Mouse (Mus musculus) forebrain, embryonic 16.5 days (tissue): ENCODE results near the gene Spef1. TPM values are rescaled to one million over a fixed set of nuclear protein-coding genes. Genes with fewer than 3 reads are reported as not detected.
A peak's percentile ranks its signal among the peaks of the same experiment; 100 is the strongest.

Experiments
- ATAC-seq: fragments of 200-750 bp; cut with Nextera tagmentation; 2 replicates; pipeline ENCODE4 v1.8.0; 2017; ENCODE audit warnings: mild to moderate bottlenecking, moderate library complexity
- H3K27ac ChIP-seq: fragments of 300-500 bp; sonication (generic); 2 replicates; pipeline ENCODE4 v1.5.1; 2014; ENCODE audit warnings: low read length, control low read depth
- H3K27me3 ChIP-seq: fragments of 300-500 bp; sonication (generic); replicated peaks from 2 replicates; pipeline ENCODE4 v1.6.1; 2014; ENCODE audit warnings: low read length; ENCODE audit not compliant: control insufficient read depth, insufficient read depth
- H3K36me3 ChIP-seq: fragments of 300-500 bp; sonication (generic); 2 replicates; pipeline ENCODE4 v1.6.1; 2014; ENCODE audit not compliant: control insufficient read depth, insufficient read depth
- H3K4me1 ChIP-seq: fragments of 300-500 bp; sonication (generic); replicated peaks from 2 replicates; pipeline ENCODE4 v1.6.1; 2014; ENCODE audit warnings: low read length; ENCODE audit not compliant: control insufficient read depth, insufficient read depth
- H3K4me2 ChIP-seq: fragments of 300-500 bp; sonication (generic); 2 replicates; pipeline ENCODE4 v1.6.1; 2014; ENCODE audit warnings: mild to moderate bottlenecking, low read length, control low read depth
- H3K4me3 ChIP-seq: fragments of 300-500 bp; sonication (generic); replicated peaks from 2 replicates; pipeline ENCODE4 v1.5.1; 2014; ENCODE audit warnings: mild to moderate bottlenecking, low read length, control low read depth
- H3K9ac ChIP-seq: fragments of 300-500 bp; sonication (generic); replicated peaks from 2 replicates; pipeline ENCODE4 v1.6.1; 2014; ENCODE audit warnings: low read depth, low read length, control low read depth
- H3K9me3 ChIP-seq: fragments of 300-500 bp; sonication (generic); 2 replicates; pipeline ENCODE4 v1.6.1; 2016; ENCODE audit warnings: low read length; ENCODE audit not compliant: control insufficient read depth
- WGBS: fragments of 180-500 bp; shearing (Covaris S2); extraction: QIAGEN DNeasy Blood & Tissue Kit; methylation state at CpG from one replicate; pipeline ENCODE4 v1.1.7; 2014; 5-methylcytosine and 5-hydroxymethylcytosine counted together
- polyA plus RNA-seq: library from polyadenylated mRNA; unstranded; fragments of >200 nt; fragmentation: Nextera tagmentation; extraction: Ambion mirVana; gene quantifications from 2 replicates; pipeline ENCODE4 v1.2.1, GENCODE M21; 2015

Gene Spef1
- polyA plus RNA-seq, 1 experiment from 2014 or later, result 12.6 TPM

- WGBS, result 88% methylated on average over 1 of the region's 1 CpGs
- H3K9ac ChIP-seq, result no peak overlapping the region
- no peak overlapping the region for H3K4me2 ChIP-seq
- no peak for ATAC-seq
- no peak overlapping the region for H3K27ac ChIP-seq
- H3K4me3 ChIP-seq, result no peak overlapping the region
- H3K36me3 ChIP-seq, result no peaks in the 10 kb centered on the region
- no peaks in the 10 kb centered on the region for H3K27me3 ChIP-seq
- no peaks in the 10 kb centered on the region for H3K9me3 ChIP-seq
- no peaks in the 10 kb centered on the region for H3K4me1 ChIP-seq
Observed at GRCm38 (mm10) chr2:131223569-131223968, 36.5 kb upstream of the Spef1 start.

- no peak overlapping the region for H3K27ac ChIP-seq
- 63% methylated on average over 5 of the region's 5 CpGs for WGBS
- H3K4me2 ChIP-seq, result no peak overlapping the region
- H3K36me3 ChIP-seq, result no peaks in the 10 kb centered on the region
- H3K27me3 ChIP-seq, result no peaks in the 10 kb centered on the region
- H3K9ac ChIP-seq, result no peak overlapping the region
- no peaks in the 10 kb centered on the region for H3K4me1 ChIP-seq
- ATAC-seq, result no peak
- H3K4me3 ChIP-seq, result no peak overlapping the region
- no peaks in the 10 kb centered on the region for H3K9me3 ChIP-seq
Observed at GRCm38 (mm10) chr2:131222562-131222961, 35.5 kb upstream of the Spef1 start.

GRCm38 (mm10) chr2:131221853-131222515 is 34.9 kb upstream of the Spef1 start:
- Histone ChIP-seq H3K4me2 (no peak overlapping the region), H3K4me3 (no peak overlapping the region), H3K4me1 (no peaks in the 10 kb centered on the region), H3K9ac (no peak overlapping the region), H3K27me3 (no peaks in the 10 kb centered on the region), H3K36me3 (no peaks in the 10 kb centered on the region), H3K27ac (no peak overlapping the region), H3K9me3 (no peaks in the 10 kb centered on the region)
- ATAC-seq, result no peak
- WGBS, result 87% methylated on average over 3 of the region's 3 CpGs

GRCm38 (mm10) chr2:131220030-131220429 is 32.9 kb upstream of the Spef1 start:
- H3K4me3 ChIP-seq, result no peak overlapping the region
- no peaks in the 10 kb centered on the region for H3K27me3 ChIP-seq
- no peak overlapping the region for H3K9ac ChIP-seq
- ATAC-seq, result no peak
- H3K4me1 ChIP-seq, result no peaks in the 10 kb centered on the region
- no peaks in the 10 kb centered on the region for H3K9me3 ChIP-seq
- 78% methylated on average over 4 of the region's 4 CpGs for WGBS
- H3K4me2 ChIP-seq, result no peak overlapping the region
- H3K36me3 ChIP-seq, result no peaks in the 10 kb centered on the region
- no peak overlapping the region for H3K27ac ChIP-seq

- Histone ChIP-seq H3K9me3 (no peaks in the 10 kb centered on the region), H3K4me2 (no peak overlapping the region), H3K36me3 (0 out of 2 replicates have a peak, but pooled peaks cover 2% of the 10 kb centered on the region), H3K27ac (no peak overlapping the region), H3K9ac (no peak overlapping the region), H3K4me1 (peaks cover 2% of the 10 kb centered on the region), H3K27me3 (no peaks in the 10 kb centered on the region), H3K4me3 (no peak overlapping the region)
- WGBS, result 89% methylated on average over 7 of the region's 7 CpGs
- ATAC-seq, result no peak
Observed at GRCm38 (mm10) chr2:131215941-131216858, 29.1 kb upstream of the Spef1 start.

- Histone ChIP-seq H3K27ac (no peak overlapping the region), H3K9ac (no peak overlapping the region), H3K4me3 (no peak overlapping the region), H3K9me3 (no peaks in the 10 kb centered on the region), H3K27me3 (no peaks in the 10 kb centered on the region), H3K36me3 (0 out of 2 replicates have a peak, but pooled peaks cover 2% of the 10 kb centered on the region), H3K4me2 (no peak overlapping the region), H3K4me1 (peaks cover 13% of the 10 kb centered on the region)
- ATAC-seq, result no peak
- 81% methylated on average over 7 of the region's 7 CpGs for WGBS
Observed at GRCm38 (mm10) chr2:131213773-131214172, 26.7 kb upstream of the Spef1 start.

GRCm38 (mm10) chr2:131211026-131211615 is 24.0 kb upstream of the Spef1 start:
- WGBS, result 64% methylated on average over 9 of the region's 9 CpGs
- ATAC-seq, result no peak
- H3K27ac ChIP-seq, result no peak overlapping the region

GRCm38 (mm10) chr2:131209969-131210792 is 23.1 kb upstream of the Spef1 start:
- Histone ChIP-seq H3K27me3 (no peaks in the 10 kb centered on the region), H3K4me2 (peak overlapping the region; percentile 79), H3K9ac (peak overlapping the region; percentile 91), H3K4me1 (peaks cover 13% of the 10 kb centered on the region), H3K9me3 (no peaks in the 10 kb centered on the region), H3K4me3 (peak overlapping the region; percentile 78), H3K27ac (peak overlapping the region; percentile 95), H3K36me3 (0 out of 2 replicates have a peak, but pooled peaks cover 2% of the 10 kb centered on the region)
- under 1% methylated on average over 50 of the region's 50 CpGs for WGBS
- ATAC-seq, result peak; percentile 98

More at GRCm38 (mm10) chr2:131211026-131211615, 24.0 kb upstream of the Spef1 start:
- Histone ChIP-seq H3K4me1 (peaks cover 13% of the 10 kb centered on the region), H3K4me2 (peak overlapping the region; percentile 79), H3K27me3 (no peaks in the 10 kb centered on the region), H3K9ac (peak overlapping the region; percentile 91), H3K36me3 (0 out of 2 replicates have a peak, but pooled peaks cover 2% of the 10 kb centered on the region), H3K4me3 (peak overlapping the region; percentile 78), H3K9me3 (no peaks in the 10 kb centered on the region)
